Mouse (Mus musculus) thymus, adult 2 months (tissue): ENCODE measurements around the gene Zfp553. TPM values are rescaled to one million over a fixed set of nuclear protein-coding genes. Genes with fewer than 3 reads are reported as not detected.

Experiments used
- DNase-seq: peaks from one replicate; pipeline ENCODE4 v3.0.0; 2021
- H3K27ac ChIP-seq: fragments of 200-500 bp; 2 replicates; pipeline ENCODE4 v1.5.1; 2012; ENCODE audit warnings: low read length, control low read depth; ENCODE audit not compliant: control insufficient read depth, insufficient read depth
- H3K27me3 ChIP-seq: fragments of 200-500 bp; 2 replicates; pipeline ENCODE4 v1.6.1; 2012; ENCODE audit warnings: mild to moderate bottlenecking, low read length, moderate library complexity, mixed read lengths; ENCODE audit not compliant: control insufficient read depth, insufficient read depth
- H3K36me3 ChIP-seq: fragments of 200-500 bp; 2 replicates; pipeline ENCODE4 v1.6.1; 2012; ENCODE audit warnings: mild to moderate bottlenecking, low read length, moderate library complexity; ENCODE audit not compliant: control insufficient read depth, insufficient read depth
- H3K4me1 ChIP-seq: fragments of 200-500 bp; replicated peaks from 2 replicates; pipeline ENCODE4 v1.6.1; 2012; ENCODE audit warnings: low read length; ENCODE audit not compliant: control insufficient read depth, insufficient read depth
- H3K4me3 ChIP-seq: fragments of 200-500 bp; 2 replicates; pipeline ENCODE4 v1.5.1; 2012; ENCODE audit warnings: mild to moderate bottlenecking, low read length, control low read depth, moderate library complexity; ENCODE audit not compliant: control insufficient read depth, insufficient read depth
- CTCF ChIP-seq: fragments of 200-500 bp; IDR thresholded peaks from 2 replicates; pipeline ENCODE4 v1.5.1; 2012; ENCODE audit warnings: mild to moderate bottlenecking, control low read depth, low read length, moderate library complexity, borderline replicate concordance; ENCODE audit not compliant: control insufficient read depth, poor library complexity, insufficient read depth; ENCODE audit errors: extremely low read depth
- POLR2A ChIP-seq: fragments of 200-500 bp; IDR thresholded peaks from 2 replicates; pipeline ENCODE4 v1.6.1; 2012; ENCODE audit warnings: mild to moderate bottlenecking, low read length, control low read depth, moderate library complexity; ENCODE audit not compliant: control insufficient read depth, poor library complexity, insufficient read depth; ENCODE audit errors: extremely low read depth
- WGBS: fragments of 180-500 bp; shearing (Covaris S2); methylation state at CpG from one replicate; pipeline ENCODE4 v1.1.7; 2018; 5-methylcytosine and 5-hydroxymethylcytosine counted together
- polyA plus RNA-seq: library from polyadenylated mRNA; depleted of rRNA; stranded (reverse); fragments of >200 nt; gene quantifications from 2 replicates; pipeline ENCODE4 v1.2.3, GENCODE M21; 2012

Zfp553 gene
- polyA plus RNA-seq, 1 experiment: 30.4 TPM

DNA sequence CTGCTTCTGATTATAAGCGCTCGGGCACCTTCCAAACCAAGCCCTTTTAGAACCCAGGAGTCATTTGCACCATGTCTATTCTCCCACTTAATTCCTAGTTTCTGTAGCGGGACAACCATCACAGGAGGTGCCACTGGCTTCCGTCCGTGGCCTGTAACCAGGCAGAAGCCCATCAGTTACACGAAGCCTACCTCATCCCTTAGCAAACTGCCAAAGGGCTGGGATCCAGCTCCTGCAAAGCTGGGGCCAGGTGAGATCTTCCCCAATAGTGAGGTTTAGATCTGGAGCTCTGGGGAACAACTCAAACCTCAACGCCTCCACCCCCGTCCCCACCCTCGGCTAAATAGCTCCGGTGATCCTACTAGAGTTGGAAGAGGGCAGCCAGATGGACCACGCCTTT lies 36.4 kb upstream of the Zfp553 start:
- TF ChIP-seq CTCF (no peak), POLR2A (no peak)
- H3K36me3 ChIP-seq: peaks cover 53% of the 10 kb centered on the region
- no peak for DNase-seq
- peaks cover 17% of the 10 kb centered on the region for H3K4me1 ChIP-seq
- 60% methylated on average over 11 of the region's 11 CpGs for WGBS
- peak overlapping the region; percentile 70; the same call in 1 of the 2 replicates for H3K4me3 ChIP-seq
- H3K27me3 ChIP-seq: no peaks in the 10 kb centered on the region
- H3K27ac ChIP-seq: no peak overlapping the region

DNA sequence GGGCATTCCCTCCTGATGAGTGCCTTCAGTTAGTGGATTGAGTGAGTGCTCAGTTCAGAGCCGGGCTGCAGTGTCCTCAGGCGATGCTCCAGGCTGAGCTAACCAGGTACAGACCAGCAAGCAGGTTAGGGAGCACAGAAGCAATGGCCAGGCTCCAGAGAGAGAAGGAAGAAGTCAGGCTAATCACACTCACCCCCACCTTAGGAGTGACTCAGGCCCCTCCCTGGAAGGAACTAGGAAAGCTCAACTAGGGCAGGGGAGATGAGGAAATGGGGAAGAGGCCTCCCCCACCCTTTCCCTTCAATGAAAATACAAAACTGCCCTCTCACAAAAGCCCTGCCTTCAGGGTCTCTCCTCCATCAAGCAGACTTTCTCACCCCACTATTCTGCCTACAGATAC lies 26.3 kb upstream of the Zfp553 start:
- Histone ChIP-seq H3K27ac (peak overlapping the region; percentile 15; the same call in 1 of the 2 replicates), H3K4me1 (peaks cover 37% of the 10 kb centered on the region), H3K36me3 (peaks cover 19% of the 10 kb centered on the region), H3K4me3 (peak overlapping the region; percentile 81), H3K27me3 (no peaks in the 10 kb centered on the region)
- WGBS: 38% methylated on average over 2 of the region's 2 CpGs
- DNase-seq: no peak
- TF ChIP-seq CTCF: no peak
- no peak for TF ChIP-seq POLR2A

GRCm38 (mm10) chr7:127207374-127208294 lies 25.2 kb upstream of the Zfp553 start:
- Histone ChIP-seq H3K27me3 (no peaks in the 10 kb centered on the region), H3K4me1 (peaks cover 37% of the 10 kb centered on the region), H3K36me3 (peaks cover 13% of the 10 kb centered on the region), H3K27ac (peak overlapping the region; percentile 12; the same call in 1 of the 2 replicates), H3K4me3 (peak overlapping the region; percentile 81)
- TF ChIP-seq POLR2A (no peak), CTCF (no peak)
- WGBS: under 1% methylated on average over 53 of the region's 53 CpGs
- DNase-seq: no peak

GRCm38 (mm10) chr7:127208295-127208552 lies 24.6 kb upstream of the Zfp553 start, which contains the start of gene Tbc1d10b:
Gene Tbc1d10b (minus strand): TSS chr7:127208468.
- Histone ChIP-seq H3K27me3 (no peaks in the 10 kb centered on the region), H3K4me3 (peak within 1 kb of the TSS; percentile 81), H3K27ac (peak within 1 kb of the TSS; percentile 89), H3K4me1 (peaks cover 40% of the 10 kb centered on the region), H3K36me3 (peaks cover 7% of the 10 kb centered on the region)
- TF ChIP-seq CTCF: no peak
- no peak for TF ChIP-seq POLR2A
- no peak for DNase-seq
- WGBS: 2% methylated on average over 35 of the region's 44 CpGs

DNA sequence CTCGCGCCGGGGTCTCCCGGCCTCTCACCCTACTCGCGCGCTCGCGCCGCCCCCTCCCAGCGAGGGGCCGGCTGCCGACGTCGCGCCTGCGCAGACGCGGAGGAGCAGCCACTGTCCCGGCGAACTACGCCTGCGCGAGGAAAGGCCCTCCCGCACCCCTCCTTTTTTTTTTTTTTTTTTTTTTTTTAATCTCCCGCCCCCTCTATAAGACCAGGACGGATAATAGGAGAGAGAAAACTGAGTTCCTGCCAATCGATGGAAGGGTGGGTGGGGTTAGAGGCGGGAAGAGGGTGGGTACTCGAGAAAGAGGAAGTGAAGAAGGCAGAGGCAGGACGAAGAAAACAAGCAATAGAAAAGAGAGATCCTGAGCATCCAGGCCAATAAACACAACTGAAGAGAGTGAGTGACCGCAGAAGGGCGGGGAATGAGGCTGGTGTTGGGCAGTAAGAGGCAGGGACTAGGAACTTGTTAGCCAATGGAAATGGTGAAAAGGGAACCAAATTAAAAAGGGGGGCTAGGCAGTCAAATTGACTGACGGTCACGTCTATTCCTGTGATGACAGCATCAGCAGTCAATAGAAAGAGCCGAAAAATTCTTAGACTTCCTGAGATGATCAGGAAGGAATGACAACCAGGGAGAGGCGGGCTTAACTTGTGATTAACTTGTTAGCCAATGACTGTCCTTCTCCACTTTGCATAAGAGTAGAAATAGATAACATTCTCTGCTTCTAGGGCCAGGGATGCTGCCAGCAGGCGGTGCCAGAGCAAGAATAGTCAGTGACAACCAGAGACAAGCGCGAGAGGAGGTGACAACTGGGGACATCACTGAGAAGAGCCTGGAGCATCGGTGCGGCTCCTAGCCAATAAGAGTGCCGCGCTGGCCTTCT lies 24.1 kb upstream of the Zfp553 start, which contains the start of gene Mylpf:
TSS of gene Mylpf (plus strand) at position 338 of the 886 bp plus-strand sequence.
- TF ChIP-seq CTCF (peak; percentile 52; the same call in 1 of the 2 replicates), POLR2A (no peak)

GRCm38 (mm10) chr7:127209851-127210250 lies 23.0 kb upstream of the Zfp553 start:
- peaks cover 52% of the 10 kb centered on the region for H3K4me1 ChIP-seq
- peak overlapping the region; percentile 89 for H3K27ac ChIP-seq
- H3K36me3 ChIP-seq: peaks cover 11% of the 10 kb centered on the region
- TF ChIP-seq CTCF (no peak), POLR2A (no peak)
- 78% methylated on average over 5 of the region's 5 CpGs for WGBS
- no peak overlapping the region for H3K4me3 ChIP-seq
- no peak for DNase-seq
- no peaks in the 10 kb centered on the region for H3K27me3 ChIP-seq

More for the DNA sequence above, 24.1 kb upstream of the Zfp553 start, which contains the start of gene Mylpf:
- under 1% methylated on average over 44 of the region's 44 CpGs for WGBS
- Histone ChIP-seq H3K36me3 (peaks cover 2% of the 10 kb centered on the region), H3K27ac (peak within 1 kb of the TSS; percentile 89), H3K27me3 (no peaks in the 10 kb centered on the region), H3K4me1 (peaks cover 44% of the 10 kb centered on the region), H3K4me3 (peak within 1 kb of the TSS; percentile 81)
- peak; percentile 93 for DNase-seq
